Mouse (Mus musculus): ENCODE data around the gene Kcns3. TPM values are rescaled to one million over a fixed set of nuclear protein-coding genes. Genes with fewer than 3 reads are reported as not detected.

Gene Kcns3
- total and polyA plus RNA-seq, 2 experiments: 0.05 to 0.18 TPM

- Histone ChIP-seq H3K9ac (ENCODE audit: low read depth, low read length) (peak overlapping the region; percentile 41; the same call in 1 of the 2 replicates), H3K36me3 (ENCODE audit: control insufficient read depth, insufficient read depth, low read length) (no peaks in the 10 kb centered on the region), H3K79me2 (ENCODE audit: control insufficient read depth, insufficient read depth, low read length) (no peaks in the 10 kb centered on the region), H3K4me1 (ENCODE audit: control insufficient read depth, insufficient read depth, low read length) (peaks cover 1% of the 10 kb centered on the region), H3K27ac (replicated peaks; ENCODE audit: insufficient read depth, low read depth, low read length) (no peak overlapping the region), H3K4me3 (ENCODE audit: insufficient read depth, low read depth, low read length) (peak overlapping the region; percentile 39), H3K27me3 (ENCODE audit: control insufficient read depth, insufficient read depth, low read length) (peaks cover 17% of the 10 kb centered on the region; the same call in 1 of the 2 replicates)
- WGBS: 2% methylated on average over 64 of the region's 66 CpGs
- TF ChIP-seq POLR2A (IDR thresholded peaks at IDR 0.05; ENCODE audit: extremely low read depth, insufficient read depth, low read length) (no peak), CTCF (IDR thresholded peaks at IDR 0.05; ENCODE audit: low read depth, low read length) (no peak)
- no peak for DNase-seq (ENCODE audit: extremely low read depth, low read depth, low spot score)
Observed at GRCm38 (mm10) chr12:11150192-11150935, 492 bp downstream of the Kcns3 start.

GRCm38 (mm10) chr12:11149421-11150191 lies 1.2 kb downstream of the Kcns3 start:
- H3K4me3 ChIP-seq (ENCODE audit: insufficient read depth, low read depth, low read length): peak overlapping the region; percentile 39
- no peaks in the 10 kb centered on the region for H3K36me3 ChIP-seq (ENCODE audit: control insufficient read depth, insufficient read depth, low read length)
- WGBS: 1% methylated on average over 41 of the region's 41 CpGs
- peaks cover 17% of the 10 kb centered on the region; the same call in 1 of the 2 replicates for H3K27me3 ChIP-seq (ENCODE audit: control insufficient read depth, insufficient read depth, low read length)
- no peaks in the 10 kb centered on the region for H3K79me2 ChIP-seq (ENCODE audit: control insufficient read depth, insufficient read depth, low read length)
- peaks cover 4% of the 10 kb centered on the region for H3K4me1 ChIP-seq (ENCODE audit: control insufficient read depth, insufficient read depth, low read length)
- no peak for DNase-seq (ENCODE audit: extremely low read depth, low read depth, low spot score)
- H3K27ac ChIP-seq (replicated peaks; ENCODE audit: insufficient read depth, low read depth, low read length): no peak overlapping the region
- TF ChIP-seq POLR2A (IDR thresholded peaks at IDR 0.05; ENCODE audit: extremely low read depth, insufficient read depth, low read length): no peak
- no peak for TF ChIP-seq CTCF (IDR thresholded peaks at IDR 0.05; ENCODE audit: low read depth, low read length)
- H3K9ac ChIP-seq (ENCODE audit: low read depth, low read length): peak overlapping the region; percentile 41; the same call in 1 of the 2 replicates

- H3K27ac ChIP-seq (replicated peaks; ENCODE audit: insufficient read depth, low read depth, low read length): no peak overlapping the region
- DNase-seq (ENCODE audit: extremely low read depth, low read depth, low spot score): no peak
- no peaks in the 10 kb centered on the region for H3K36me3 ChIP-seq (ENCODE audit: control insufficient read depth, insufficient read depth, low read length)
- H3K27me3 ChIP-seq (ENCODE audit: control insufficient read depth, insufficient read depth, low read length): peaks cover 17% of the 10 kb centered on the region; the same call in 1 of the 2 replicates
- no peak overlapping the region for H3K9ac ChIP-seq (ENCODE audit: low read depth, low read length)
- WGBS: 3% methylated on average over 14 of the region's 14 CpGs
- no peaks in the 10 kb centered on the region for H3K79me2 ChIP-seq (ENCODE audit: control insufficient read depth, insufficient read depth, low read length)
- peak overlapping the region; percentile 39; the same call in 1 of the 2 replicates for H3K4me3 ChIP-seq (ENCODE audit: insufficient read depth, low read depth, low read length)
- peaks cover 4% of the 10 kb centered on the region for H3K4me1 ChIP-seq (ENCODE audit: control insufficient read depth, insufficient read depth, low read length)
- no peak for TF ChIP-seq CTCF (IDR thresholded peaks at IDR 0.05; ENCODE audit: low read depth, low read length)
- no peak for TF ChIP-seq POLR2A (IDR thresholded peaks at IDR 0.05; ENCODE audit: extremely low read depth, insufficient read depth, low read length)
Observed at GRCm38 (mm10) chr12:11149121-11149420, 1.8 kb downstream of the Kcns3 start.

GRCm38 (mm10) chr12:11144894-11145293 lies 6.0 kb downstream of the Kcns3 start:
- peak; percentile 92 for DNase-seq (ENCODE audit: extremely low read depth, low read depth, low spot score)
- WGBS: 23% methylated on average over 1 of the region's 1 CpGs
- peaks cover 7% of the 10 kb centered on the region; the same call in 1 of the 2 replicates for H3K27me3 ChIP-seq (ENCODE audit: control insufficient read depth, insufficient read depth, low read length)
- no peaks in the 10 kb centered on the region for H3K36me3 ChIP-seq (ENCODE audit: control insufficient read depth, insufficient read depth, low read length)
- H3K4me3 ChIP-seq (ENCODE audit: insufficient read depth, low read depth, low read length): no peak overlapping the region
- H3K4me1 ChIP-seq (ENCODE audit: control insufficient read depth, insufficient read depth, low read length): peaks cover 4% of the 10 kb centered on the region
- no peak for TF ChIP-seq POLR2A (IDR thresholded peaks at IDR 0.05; ENCODE audit: extremely low read depth, insufficient read depth, low read length)
- no peak for TF ChIP-seq CTCF (IDR thresholded peaks at IDR 0.05; ENCODE audit: low read depth, low read length)
- H3K27ac ChIP-seq (replicated peaks; ENCODE audit: insufficient read depth, low read depth, low read length): no peak overlapping the region
- no peak overlapping the region for H3K9ac ChIP-seq (ENCODE audit: low read depth, low read length)
- H3K79me2 ChIP-seq (ENCODE audit: control insufficient read depth, insufficient read depth, low read length): no peaks in the 10 kb centered on the region

GRCm38 (mm10) chr12:11132418-11132817 lies 18.4 kb downstream of the Kcns3 start:
- no peak overlapping the region for H3K27ac ChIP-seq (replicated peaks; ENCODE audit: insufficient read depth, low read depth, low read length)
- no peaks in the 10 kb centered on the region for H3K79me2 ChIP-seq (ENCODE audit: control insufficient read depth, insufficient read depth, low read length)
- H3K4me1 ChIP-seq (ENCODE audit: control insufficient read depth, insufficient read depth, low read length): no peaks in the 10 kb centered on the region
- H3K4me3 ChIP-seq (ENCODE audit: insufficient read depth, low read depth, low read length): no peak overlapping the region
- TF ChIP-seq POLR2A (IDR thresholded peaks at IDR 0.05; ENCODE audit: extremely low read depth, insufficient read depth, low read length) (no peak), CTCF (IDR thresholded peaks at IDR 0.05; ENCODE audit: low read depth, low read length) (no peak)
- peaks cover 2% of the 10 kb centered on the region; the same call in 1 of the 2 replicates for H3K27me3 ChIP-seq (ENCODE audit: control insufficient read depth, insufficient read depth, low read length)
- H3K36me3 ChIP-seq (ENCODE audit: control insufficient read depth, insufficient read depth, low read length): no peaks in the 10 kb centered on the region
- no peak overlapping the region for H3K9ac ChIP-seq (ENCODE audit: low read depth, low read length)
- DNase-seq (ENCODE audit: extremely low read depth, low read depth, low spot score): no peak

Measured in liver, adult 2 months (tissue).